Mouse (Mus musculus) G1E (cell line): ENCODE measurements around the gene Cep126.

ENCODE experiments used
- CTCF ChIP-seq: IDR thresholded peaks from 2 replicates; pipeline ENCODE4 v1.5.1; 2012; ENCODE audit warnings: low read depth, low read length, inconsistent platforms, mixed read lengths
- GATA2 ChIP-seq: IDR thresholded peaks from 2 replicates; pipeline ENCODE4 v1.6.1; 2012; ENCODE audit warnings: low read depth, low read length, inconsistent platforms, borderline replicate concordance

- TF ChIP-seq CTCF (no peak), GATA2 (no peak)
Observed at GRCm38 (mm10) chr9:8114516-8114915, 19.6 kb downstream of the Cep126 start.
